Mouse (Mus musculus): Measurements from ENCODE around the gene Vmn1r211. TPM values are rescaled to one million over a fixed set of nuclear protein-coding genes. Genes with fewer than 3 reads are reported as not detected.

Vmn1r211 gene
- not detected in 2 replicates for polyA plus RNA-seq (2012; ENCODE audit: low replicate concordance)

DNA sequence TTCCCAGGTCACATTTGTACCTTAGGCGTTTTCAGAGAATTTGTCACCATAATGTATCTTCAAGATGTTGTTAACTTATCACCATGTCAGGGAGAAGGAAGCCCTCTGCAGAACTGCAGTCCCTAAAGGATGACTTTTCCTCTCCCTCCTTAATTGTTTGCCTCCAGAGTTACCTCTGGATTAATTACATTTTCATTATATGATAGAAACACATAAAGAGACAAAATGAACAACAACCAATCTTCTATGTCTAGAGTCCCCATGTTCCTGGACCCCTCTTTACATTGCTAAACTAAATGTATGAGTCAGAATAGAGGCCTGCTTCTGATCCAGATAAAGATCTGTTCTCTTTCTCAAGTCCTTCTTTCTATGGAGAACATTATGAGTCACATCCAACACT lies at the start of gene Vmn1r211:
TSS of gene Vmn1r211 (minus strand) at position 101 of the 400 bp plus-strand sequence.

DNA sequence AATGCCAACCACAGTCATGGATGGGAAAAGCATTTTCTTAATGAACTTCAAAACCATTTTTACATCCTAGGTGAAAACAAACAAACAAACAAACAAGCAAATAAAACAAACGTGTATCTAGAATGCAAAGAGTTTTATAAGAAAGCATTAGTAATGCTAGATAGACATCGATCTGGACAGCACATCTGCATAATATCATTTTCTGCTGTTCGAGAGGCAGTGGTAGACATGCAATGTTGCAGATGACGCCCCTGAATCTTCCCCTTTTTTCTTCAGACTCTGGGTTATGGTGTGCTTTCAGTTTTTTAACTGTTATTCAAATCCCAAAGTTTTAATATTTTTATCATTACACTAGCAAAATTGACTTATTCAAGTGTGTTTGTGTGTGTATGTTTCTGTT lies 26.7 kb upstream of the Vmn1r211 start, which contains the start of gene Vmn1r212:
TSS of gene Vmn1r212 (minus strand) at position 101 of the 400 bp plus-strand sequence.

DNA sequence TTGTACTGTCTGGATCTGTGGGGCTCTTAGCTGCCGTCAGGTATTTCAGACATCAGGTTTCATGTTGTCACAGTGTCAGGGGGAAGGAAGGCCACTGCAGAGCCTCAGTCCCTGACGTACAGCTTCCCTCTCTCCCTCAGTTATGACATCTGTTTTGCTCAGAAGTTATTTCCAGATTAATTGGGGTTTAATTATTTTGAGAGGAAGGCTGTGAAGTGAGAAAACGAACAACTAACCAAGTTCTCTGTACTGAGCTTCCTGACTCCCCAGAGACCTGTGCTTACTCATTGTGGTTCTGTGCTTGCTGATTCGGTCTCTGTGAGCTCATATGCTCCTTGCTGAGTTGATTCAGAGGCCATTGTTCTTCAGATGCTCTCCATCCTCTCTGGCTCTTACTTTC lies 26.1 kb downstream of the Vmn1r211 start, which contains the start of gene Vmn1r210:
TSS of gene Vmn1r210 (minus strand) at position 101 of the 400 bp plus-strand sequence.

DNA sequence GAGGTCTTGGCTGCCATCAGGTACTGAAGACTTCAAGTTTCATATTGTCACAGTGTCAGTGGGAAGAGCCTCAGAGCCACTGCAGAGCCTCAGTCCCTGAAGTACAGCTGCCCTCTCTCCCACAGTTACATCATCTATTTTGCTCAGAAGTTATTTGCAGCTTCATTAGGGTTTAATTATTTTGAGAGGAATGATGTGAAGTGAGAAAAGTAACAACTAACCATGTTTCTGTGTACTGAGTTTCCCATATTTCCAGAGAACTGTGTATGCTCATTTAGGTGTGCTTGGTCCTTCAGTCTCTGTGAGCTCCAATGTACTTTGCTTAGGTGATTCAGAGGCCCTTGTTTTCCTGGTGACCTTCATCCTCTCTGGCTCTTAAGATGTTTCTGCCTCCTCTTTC lies 47.8 kb downstream of the Vmn1r211 start, which contains the start of gene Vmn1r209:
TSS of gene Vmn1r209 (minus strand) at position 101 of the 400 bp plus-strand sequence.

Other genes starting within 250 kb of the Vmn1r211 start
- gene Vmn1r206, start 233.3 kb downstream of the Vmn1r211 start, polyA plus RNA-seq (2012; ENCODE audit: low replicate concordance) = not detected in 2 replicates
- 0.07 TPM in 1 of 2 replicates, not detected in the other for gene Vmn1r207-ps, start 127.9 kb downstream of the Vmn1r211 start, polyA plus RNA-seq (2012; ENCODE audit: low replicate concordance)
- not detected in 2 replicates for gene Vmn1r208, start 80.2 kb downstream of the Vmn1r211 start, polyA plus RNA-seq (2012; ENCODE audit: low replicate concordance)
- gene Vmn1r209, start 47.9 kb downstream of the Vmn1r211 start, polyA plus RNA-seq (2012; ENCODE audit: low replicate concordance) = not detected in 2 replicates
- gene Vmn1r210, start 26.2 kb downstream of the Vmn1r211 start, polyA plus RNA-seq (2012; ENCODE audit: low replicate concordance) = not detected in 2 replicates
- not detected in 2 replicates for gene Vmn1r212, start 26.6 kb upstream of the Vmn1r211 start, polyA plus RNA-seq (2012; ENCODE audit: low replicate concordance)
- gene Vmn1r213, start 150.1 kb upstream of the Vmn1r211 start, polyA plus RNA-seq (2012; ENCODE audit: low replicate concordance) = not detected in 2 replicates
- gene Vmn1r214, start 172.9 kb upstream of the Vmn1r211 start, polyA plus RNA-seq (2012; ENCODE audit: low replicate concordance) = not detected in 2 replicates
- gene Vmn1r215, start 210.5 kb upstream of the Vmn1r211 start, polyA plus RNA-seq (2012; ENCODE audit: low replicate concordance) = not detected in 2 replicates

All from leukemia stem cell, adult 10-12 weeks (primary cell).